Mouse (Mus musculus) heart, embryonic 16.5 days (tissue): ENCODE measurements around the gene Gm6169. TPM values are rescaled to one million over a fixed set of nuclear protein-coding genes. Genes with fewer than 3 reads are reported as not detected.
A peak's percentile ranks its signal among the peaks of the same experiment; 100 is the strongest.
"Not testable (repeated sequence)": the region's sequence is repeated elsewhere in the genome, so short reads cannot be mapped to it uniquely, and the experiment has no call there.

ENCODE experiments used
- ATAC-seq: fragments of 200-750 bp; cut with Nextera tagmentation; replicated peaks from 2 replicates; pipeline ENCODE4 v1.8.0; 2017; ENCODE audit warnings: moderate number of reproducible peaks; ENCODE audit not compliant: insufficient read depth, low FRiP score; ENCODE audit errors: extremely low read depth
- H3K27ac ChIP-seq: fragments of 300-500 bp; sonication (generic); 2 replicates; pipeline ENCODE4 v1.5.1; 2014; ENCODE audit warnings: mild to moderate bottlenecking, low read length, control low read depth, moderate library complexity
- H3K27me3 ChIP-seq: fragments of 300-500 bp; sonication (generic); 2 replicates; pipeline ENCODE4 v1.6.1; 2014; ENCODE audit warnings: low read length, mixed read lengths; ENCODE audit not compliant: control insufficient read depth, insufficient read depth
- H3K36me3 ChIP-seq: fragments of 300-500 bp; sonication (generic); 2 replicates; pipeline ENCODE4 v1.6.1; 2014; ENCODE audit not compliant: control insufficient read depth, insufficient read depth
- H3K4me1 ChIP-seq: fragments of 300-500 bp; sonication (generic); 2 replicates; pipeline ENCODE4 v1.6.1; 2014; ENCODE audit warnings: low read length, mixed read lengths; ENCODE audit not compliant: control insufficient read depth, insufficient read depth
- H3K4me2 ChIP-seq: fragments of 300-500 bp; sonication (generic); 2 replicates; pipeline ENCODE4 v1.6.1; 2014; ENCODE audit warnings: low read depth, mild to moderate bottlenecking, control low read depth, low read length
- H3K4me3 ChIP-seq: fragments of 300-500 bp; sonication (generic); 2 replicates; pipeline ENCODE4 v1.5.1; 2014; ENCODE audit warnings: mild to moderate bottlenecking, control low read depth, low read length
- H3K9ac ChIP-seq: fragments of 300-500 bp; sonication (generic); 2 replicates; pipeline ENCODE4 v1.6.1; 2014; ENCODE audit warnings: low read length, control low read depth
- H3K9me3 ChIP-seq: fragments of 300-500 bp; sonication (generic); replicated peaks from 2 replicates; pipeline ENCODE4 v1.6.1; 2016; ENCODE audit warnings: low read length; ENCODE audit not compliant: control insufficient read depth
- WGBS: fragments of 180-500 bp; shearing (Covaris S2); extraction: QIAGEN DNeasy Blood & Tissue Kit; methylation state at CpG from one replicate; pipeline ENCODE4 v1.1.7; 2014; 5-methylcytosine and 5-hydroxymethylcytosine counted together
- polyA plus RNA-seq: library from polyadenylated mRNA; unstranded; fragments of >200 nt; fragmentation: Nextera tagmentation; extraction: Ambion mirVana; gene quantifications from 2 replicates; pipeline ENCODE4 v1.2.1, GENCODE M21; 2015

The Gm6169 gene
- polyA plus RNA-seq, 1 experiment from 2014 or later = 9.4 TPM

GRCm38 (mm10) chr13:97077556-97077955, 21.5 kb downstream of the Gm6169 start:
- Histone ChIP-seq H3K9me3 (no peaks in the 10 kb centered on the region), H3K36me3 (no peaks in the 10 kb centered on the region), H3K27ac (no peak overlapping the region), H3K4me1 (no peaks in the 10 kb centered on the region), H3K4me3 (no peak overlapping the region), H3K4me2 (no peak overlapping the region), H3K9ac (no peak overlapping the region), H3K27me3 (peaks cover 3% of the 10 kb centered on the region; the same call in 1 of the 2 replicates)
- ATAC-seq = no peak
- WGBS = 92% methylated on average over 2 of the region's 2 CpGs

- H3K9me3 ChIP-seq = no peaks in the 10 kb centered on the region
- no peaks in the 10 kb centered on the region for H3K36me3 ChIP-seq
- H3K4me1 ChIP-seq = no peaks in the 10 kb centered on the region; the same call in 1 of the 2 replicates
- H3K4me3 ChIP-seq = no peak overlapping the region
- ATAC-seq = no peak
- H3K27ac ChIP-seq = no peak overlapping the region
- H3K27me3 ChIP-seq = peaks cover 7% of the 10 kb centered on the region
- H3K4me2 ChIP-seq = no peak overlapping the region
- no peak overlapping the region for H3K9ac ChIP-seq
- 40% methylated on average over 1 of the region's 1 CpGs for WGBS
Measured at GRCm38 (mm10) chr13:97073497-97073896, 25.5 kb downstream of the Gm6169 start.

GRCm38 (mm10) chr13:97071626-97072241, 27.3 kb downstream of the Gm6169 start:
- ATAC-seq = peak; percentile 66
- peak overlapping the region; percentile 85 for H3K4me3 ChIP-seq
- under 1% methylated on average over 57 of the region's 76 CpGs for WGBS
- H3K27ac ChIP-seq = no peak overlapping the region; the same call in 1 of the 2 replicates
- no peaks in the 10 kb centered on the region for H3K36me3 ChIP-seq
- H3K4me2 ChIP-seq = peak overlapping the region; percentile 96
- H3K9ac ChIP-seq = peak overlapping the region; percentile 79
- peaks cover 7% of the 10 kb centered on the region for H3K27me3 ChIP-seq
- H3K4me1 ChIP-seq = no peaks in the 10 kb centered on the region; the same call in 1 of the 2 replicates
- no peaks in the 10 kb centered on the region for H3K9me3 ChIP-seq

GRCm38 (mm10) chr13:97070931-97071625, 28.0 kb downstream of the Gm6169 start:
- Histone ChIP-seq H3K27me3 (peaks cover 7% of the 10 kb centered on the region), H3K4me3 (peak overlapping the region; percentile 85), H3K36me3 (no peaks in the 10 kb centered on the region), H3K27ac (no peak overlapping the region), H3K9ac (peak overlapping the region; percentile 79), H3K9me3 (no peaks in the 10 kb centered on the region), H3K4me2 (peak overlapping the region; percentile 96), H3K4me1 (no peaks in the 10 kb centered on the region; the same call in 1 of the 2 replicates)
- under 1% methylated on average over 82 of the region's 85 CpGs for WGBS
- peak; percentile 74 for ATAC-seq

- no peak for ATAC-seq
- H3K9ac ChIP-seq = no peak overlapping the region
- H3K4me2 ChIP-seq = no peak overlapping the region
- peaks cover 6% of the 10 kb centered on the region for H3K27me3 ChIP-seq
- peaks cover 5% of the 10 kb centered on the region; the same call in 1 of the 2 replicates for H3K9me3 ChIP-seq
- H3K4me1 ChIP-seq = no peaks in the 10 kb centered on the region; the same call in 1 of the 2 replicates
- H3K36me3 ChIP-seq = no peaks in the 10 kb centered on the region
- no peak overlapping the region for H3K4me3 ChIP-seq
- WGBS = 66% methylated on average over 8 of the region's 8 CpGs
- no peak overlapping the region for H3K27ac ChIP-seq
Measured at GRCm38 (mm10) chr13:97068151-97068550, 30.9 kb downstream of the Gm6169 start.

- no peak for ATAC-seq
- H3K4me2 ChIP-seq = no peak overlapping the region
- no peak overlapping the region for H3K4me3 ChIP-seq
Measured at GRCm38 (mm10) chr13:97067691-97068090, 31.3 kb downstream of the Gm6169 start.

DNA sequence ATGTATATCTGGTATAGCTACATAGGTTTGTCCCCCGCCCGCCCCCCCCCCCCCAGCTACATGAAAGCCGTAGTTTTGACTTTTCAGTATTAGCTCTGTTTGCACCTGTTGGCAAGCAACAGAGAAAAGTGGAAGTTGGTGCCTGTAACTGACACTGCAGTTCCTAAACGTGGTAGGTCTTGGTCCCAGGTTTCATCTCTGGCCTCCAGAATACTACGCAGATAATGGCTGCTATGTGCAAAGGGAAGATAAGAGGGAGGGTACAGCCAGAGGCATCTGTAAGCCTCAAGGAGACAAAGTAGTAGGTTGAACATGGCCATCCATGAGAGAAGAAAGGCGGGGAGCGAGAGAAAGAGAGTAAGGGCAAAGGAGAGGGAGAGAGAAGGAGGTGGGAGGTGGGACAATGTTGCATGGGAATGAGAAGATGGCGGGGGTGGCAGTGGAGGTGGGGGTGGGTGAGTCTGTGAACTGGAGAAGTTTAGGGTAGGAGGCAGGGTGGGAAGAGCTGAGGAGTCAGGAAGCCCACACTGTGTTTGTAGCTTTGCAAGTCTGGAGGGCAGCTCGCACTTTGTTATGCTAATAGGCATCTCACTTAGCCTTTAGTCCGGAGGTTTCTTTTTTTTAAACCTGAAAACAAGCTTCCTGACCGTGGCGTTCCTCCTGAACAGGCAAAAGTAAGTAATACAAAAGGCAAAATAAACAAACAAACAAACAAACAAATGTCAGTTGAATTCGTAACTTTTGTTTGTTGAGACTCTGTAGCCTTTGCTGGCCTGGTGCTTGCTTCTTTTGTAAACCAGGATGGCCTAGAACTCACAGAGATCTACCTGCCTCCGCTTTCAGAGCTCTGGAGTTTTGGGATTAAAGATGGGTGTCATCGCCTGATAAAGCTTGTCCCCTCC, 32.1 kb downstream of the Gm6169 start, which contains the start of gene Fam169a:
TSS of gene Fam169a (plus strand) at position 638 of the 902 bp plus-strand sequence.
- Histone ChIP-seq H3K4me2 (no peak within 1 kb of the TSS), H3K4me1 (no peaks in the 10 kb centered on the region), H3K4me3 (no peak within 1 kb of the TSS), H3K9me3 (peaks cover 5% of the 10 kb centered on the region; the same call in 1 of the 2 replicates), H3K27ac (no peak within 1 kb of the TSS), H3K9ac (no peak within 1 kb of the TSS), H3K27me3 (peaks cover 4% of the 10 kb centered on the region), H3K36me3 (no peaks in the 10 kb centered on the region)
- WGBS = 69% methylated on average over 15 of the region's 15 CpGs
- no peak for ATAC-seq

More at GRCm38 (mm10) chr13:97067691-97068090, 31.3 kb downstream of the Gm6169 start:
- 32% methylated on average over 6 of the region's 6 CpGs for WGBS
- Histone ChIP-seq H3K36me3 (no peaks in the 10 kb centered on the region), H3K4me1 (no peaks in the 10 kb centered on the region; the same call in 1 of the 2 replicates), H3K9me3 (peaks cover 5% of the 10 kb centered on the region; the same call in 1 of the 2 replicates), H3K27me3 (peaks cover 4% of the 10 kb centered on the region), H3K27ac (no peak overlapping the region), H3K9ac (no peak overlapping the region)

DNA sequence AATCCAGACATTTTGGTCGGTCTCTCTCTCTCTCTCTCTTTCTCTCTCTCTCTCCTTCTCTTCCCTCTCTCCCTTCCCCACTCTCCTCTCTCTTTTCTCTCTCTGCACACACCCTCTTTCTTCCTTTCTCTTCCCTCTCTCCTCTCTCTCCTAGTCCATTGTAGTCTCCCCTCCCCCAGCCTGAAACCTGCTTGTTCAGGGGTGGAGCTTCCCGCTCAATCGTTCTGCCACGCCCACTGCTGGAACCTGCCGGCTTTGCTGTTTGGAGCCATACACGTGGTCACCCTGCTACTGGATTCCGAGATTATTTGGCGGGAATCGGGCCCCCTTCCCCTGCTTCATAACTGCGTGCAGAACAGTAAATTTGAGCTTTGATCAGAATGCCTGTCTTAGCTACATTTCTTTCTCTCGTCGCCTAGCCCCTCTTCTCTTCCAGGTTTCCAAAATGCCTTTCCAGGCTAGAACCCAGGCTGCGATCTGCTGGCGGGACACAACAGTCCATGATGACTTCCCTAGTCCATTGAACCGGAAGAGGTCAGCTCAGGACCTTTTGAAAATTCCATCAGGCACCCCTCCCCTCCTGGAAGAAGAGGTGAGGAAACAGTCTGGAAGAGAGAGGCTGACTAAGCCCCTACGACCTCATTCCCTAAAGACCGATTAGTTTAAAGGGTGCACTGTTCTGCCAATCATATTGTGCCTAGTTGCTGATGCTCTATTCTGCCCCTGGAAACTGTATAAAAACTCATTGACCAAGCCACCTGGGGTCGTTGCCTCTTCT, 34.0 kb downstream of the Gm6169 start:
- not testable (repeated sequence) for H3K27me3 ChIP-seq, H3K9me3 ChIP-seq, ATAC-seq, H3K4me3 ChIP-seq, H3K4me1 ChIP-seq, H3K4me2 ChIP-seq, H3K9ac ChIP-seq, H3K27ac ChIP-seq, H3K36me3 ChIP-seq
- WGBS = 46% methylated on average over 18 of the region's 18 CpGs
